Mouse (Mus musculus) hindbrain, embryonic 13.5 days (tissue): ENCODE results near the gene Usf3. TPM values are rescaled to one million over a fixed set of nuclear protein-coding genes. Genes with fewer than 3 reads are reported as not detected.

ENCODE experiments used
- ATAC-seq: fragments of 200-750 bp; cut with Nextera tagmentation; 2 replicates; pipeline ENCODE4 v1.8.0; 2017; ENCODE audit warnings: moderate TSS enrichment; ENCODE audit not compliant: low FRiP score
- H3K27ac ChIP-seq: fragments of 300-500 bp; sonication (generic); 2 replicates; pipeline ENCODE4 v1.5.1; 2015; ENCODE audit warnings: inconsistent platforms, mild to moderate bottlenecking, moderate library complexity
- H3K27me3 ChIP-seq: fragments of 300-500 bp; sonication (generic); 2 replicates; pipeline ENCODE4 v1.6.1; 2015; ENCODE audit warnings: mild to moderate bottlenecking, inconsistent platforms
- H3K36me3 ChIP-seq: fragments of 300-500 bp; sonication (generic); 2 replicates; pipeline ENCODE4 v1.6.1; 2015; ENCODE audit warnings: mild to moderate bottlenecking, inconsistent platforms
- H3K4me1 ChIP-seq: fragments of 300-500 bp; sonication (generic); replicated peaks from 2 replicates; pipeline ENCODE4 v1.6.1; 2015; ENCODE audit warnings: inconsistent platforms
- H3K4me2 ChIP-seq: fragments of 300-500 bp; sonication (generic); 2 replicates; pipeline ENCODE4 v1.6.1; 2015; ENCODE audit warnings: inconsistent platforms, mild to moderate bottlenecking, moderate library complexity
- H3K4me3 ChIP-seq: fragments of 300-500 bp; sonication (generic); 2 replicates; pipeline ENCODE4 v1.5.1; 2015; ENCODE audit warnings: mild to moderate bottlenecking, inconsistent platforms
- H3K9ac ChIP-seq: fragments of 300-500 bp; sonication (generic); 2 replicates; pipeline ENCODE4 v1.6.1; 2015; ENCODE audit warnings: mild to moderate bottlenecking, inconsistent platforms
- H3K9me3 ChIP-seq: fragments of 300-500 bp; sonication (generic); 2 replicates; pipeline ENCODE4 v1.6.1; 2016; ENCODE audit warnings: inconsistent platforms
- WGBS: fragments of 180-500 bp; shearing (Covaris S2); methylation state at CpG from one replicate; pipeline ENCODE4 v1.1.7; 2015; 5-methylcytosine and 5-hydroxymethylcytosine counted together
- polyA plus RNA-seq: library from polyadenylated mRNA; unstranded; fragments of >200 nt; fragmentation: Nextera tagmentation; extraction: Ambion mirVana; gene quantifications from 2 replicates; pipeline ENCODE4 v1.2.1, GENCODE M21; 2015

Usf3 gene
- 2.6 and 2.9 TPM in 2 replicates for polyA plus RNA-seq

GRCm38 (mm10) chr16:44173155-44173941, at the start of gene Usf3:
Usf3 (plus strand) TSS chr16:44173246.
- peak within 1 kb of the TSS; percentile 75 for H3K4me2 ChIP-seq
- peak within 1 kb of the TSS; percentile 88 for H3K9ac ChIP-seq
- H3K36me3 ChIP-seq: no peaks in the 10 kb centered on the region
- WGBS: under 1% methylated on average over 55 of the region's 77 CpGs
- H3K9me3 ChIP-seq: no peaks in the 10 kb centered on the region
- ATAC-seq: peak; percentile 74
- H3K27me3 ChIP-seq: no peaks in the 10 kb centered on the region
- peak within 1 kb of the TSS; percentile 93 for H3K4me3 ChIP-seq
- peaks cover 26% of the 10 kb centered on the region for H3K4me1 ChIP-seq
- H3K27ac ChIP-seq: peak within 1 kb of the TSS; percentile 90

GRCm38 (mm10) chr16:44123786-44124185, 49.3 kb upstream of the Usf3 start:
- Histone ChIP-seq H3K4me1 (no peaks in the 10 kb centered on the region), H3K36me3 (no peaks in the 10 kb centered on the region), H3K27me3 (no peaks in the 10 kb centered on the region), H3K9me3 (no peaks in the 10 kb centered on the region), H3K4me3 (no peak overlapping the region), H3K4me2 (no peak overlapping the region), H3K9ac (no peak overlapping the region), H3K27ac (no peak overlapping the region)
- 81% methylated on average over 2 of the region's 2 CpGs for WGBS
- no peak for ATAC-seq

- no peak for ATAC-seq
- 75% methylated on average over 1 of the region's 1 CpGs for WGBS
- no peaks in the 10 kb centered on the region for H3K36me3 ChIP-seq
- H3K9me3 ChIP-seq: no peaks in the 10 kb centered on the region
- no peak overlapping the region for H3K4me3 ChIP-seq
- no peak overlapping the region for H3K27ac ChIP-seq
- no peak overlapping the region for H3K9ac ChIP-seq
- no peaks in the 10 kb centered on the region for H3K4me1 ChIP-seq
- H3K27me3 ChIP-seq: no peaks in the 10 kb centered on the region
- no peak overlapping the region for H3K4me2 ChIP-seq
Measured at GRCm38 (mm10) chr16:44124713-44125112, 48.3 kb upstream of the Usf3 start.

- H3K36me3 ChIP-seq: no peaks in the 10 kb centered on the region
- no peak overlapping the region for H3K4me3 ChIP-seq
- WGBS: 91% methylated on average over 2 of the region's 2 CpGs
- no peaks in the 10 kb centered on the region for H3K27me3 ChIP-seq
- no peak overlapping the region for H3K27ac ChIP-seq
- ATAC-seq: no peak
- no peaks in the 10 kb centered on the region for H3K4me1 ChIP-seq
- no peaks in the 10 kb centered on the region for H3K9me3 ChIP-seq
- H3K4me2 ChIP-seq: no peak overlapping the region
- no peak overlapping the region for H3K9ac ChIP-seq
Measured at GRCm38 (mm10) chr16:44125436-44125835, 47.6 kb upstream of the Usf3 start.

DNA sequence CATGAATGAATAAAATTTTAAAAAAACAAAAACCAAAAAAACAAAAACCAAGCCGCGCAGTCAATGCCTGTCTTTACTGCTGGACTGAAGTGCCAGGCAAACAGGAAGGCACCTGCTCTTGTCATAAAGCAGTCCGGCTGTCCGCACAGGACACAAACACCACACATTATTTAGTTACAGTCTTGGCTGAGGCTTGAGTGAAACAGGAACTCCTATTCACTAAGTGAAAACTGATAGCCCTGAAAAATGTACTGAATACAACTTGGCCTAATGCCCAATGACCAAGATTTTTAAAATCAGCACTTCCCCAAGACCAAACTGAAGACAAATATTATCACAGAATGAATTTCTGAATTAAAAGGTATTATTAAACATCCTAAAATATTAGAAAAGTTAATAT, 46.6 kb upstream of the Usf3 start:
- Histone ChIP-seq H3K9me3 (no peaks in the 10 kb centered on the region), H3K4me2 (no peak overlapping the region), H3K27me3 (no peaks in the 10 kb centered on the region), H3K9ac (no peak overlapping the region), H3K4me3 (no peak overlapping the region), H3K4me1 (no peaks in the 10 kb centered on the region), H3K36me3 (no peaks in the 10 kb centered on the region), H3K27ac (no peak overlapping the region)
- WGBS: 79% methylated on average over 4 of the region's 4 CpGs
- ATAC-seq: no peak

DNA sequence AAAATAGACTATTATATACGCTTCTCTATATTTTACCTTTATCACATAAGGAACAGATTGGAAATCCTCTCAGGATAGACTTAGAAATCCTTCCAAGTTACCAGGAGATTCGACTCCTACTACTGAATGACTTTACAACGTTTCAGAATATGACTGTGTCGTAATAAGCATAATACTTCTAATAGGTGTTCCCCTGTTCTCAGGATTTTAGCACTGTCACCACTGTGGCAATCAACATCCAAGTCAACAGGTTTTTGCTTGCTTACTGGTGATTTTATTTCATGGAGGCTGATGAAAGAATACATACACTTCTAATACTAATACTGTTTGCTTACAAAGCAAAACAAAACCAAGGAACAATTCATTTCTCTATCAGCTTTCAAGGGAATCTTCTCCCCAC, 40.7 kb upstream of the Usf3 start:
- no peak overlapping the region for H3K4me3 ChIP-seq
- H3K4me1 ChIP-seq: peaks cover 4% of the 10 kb centered on the region; the same call in 1 of the 2 replicates
- ATAC-seq: no peak
- no peak overlapping the region for H3K4me2 ChIP-seq
- H3K36me3 ChIP-seq: no peaks in the 10 kb centered on the region
- no peaks in the 10 kb centered on the region for H3K9me3 ChIP-seq
- H3K27ac ChIP-seq: no peak overlapping the region
- H3K9ac ChIP-seq: no peak overlapping the region
- WGBS: 90% methylated on average over 4 of the region's 4 CpGs
- H3K27me3 ChIP-seq: no peaks in the 10 kb centered on the region

GRCm38 (mm10) chr16:44133187-44133586, 39.9 kb upstream of the Usf3 start:
- Histone ChIP-seq H3K4me2 (no peak overlapping the region), H3K27me3 (no peaks in the 10 kb centered on the region), H3K27ac (no peak overlapping the region), H3K9ac (no peak overlapping the region), H3K4me3 (no peak overlapping the region), H3K9me3 (no peaks in the 10 kb centered on the region), H3K4me1 (peaks cover 13% of the 10 kb centered on the region), H3K36me3 (no peaks in the 10 kb centered on the region)
- WGBS: 93% methylated on average over 3 of the region's 3 CpGs
- ATAC-seq: no peak

GRCm38 (mm10) chr16:44136511-44137021, 36.5 kb upstream of the Usf3 start:
- Histone ChIP-seq H3K4me2 (no peak overlapping the region), H3K4me1 (peaks cover 21% of the 10 kb centered on the region), H3K9me3 (no peaks in the 10 kb centered on the region), H3K27ac (no peak overlapping the region), H3K36me3 (no peaks in the 10 kb centered on the region), H3K27me3 (no peaks in the 10 kb centered on the region), H3K9ac (no peak overlapping the region), H3K4me3 (no peak overlapping the region)
- 91% methylated on average over 6 of the region's 6 CpGs for WGBS
- no peak for ATAC-seq

- H3K27me3 ChIP-seq: no peaks in the 10 kb centered on the region
- peak; percentile 6; the same call in 1 of the 2 replicates for ATAC-seq
- no peaks in the 10 kb centered on the region for H3K36me3 ChIP-seq
- H3K9me3 ChIP-seq: no peaks in the 10 kb centered on the region
- H3K4me3 ChIP-seq: peak overlapping the region; percentile 96
- H3K9ac ChIP-seq: peak overlapping the region; percentile 97
- peak overlapping the region; percentile 96 for H3K27ac ChIP-seq
- peak overlapping the region; percentile 94 for H3K4me2 ChIP-seq
- peaks cover 22% of the 10 kb centered on the region for H3K4me1 ChIP-seq
- 2% methylated on average over 24 of the region's 24 CpGs for WGBS
Measured at GRCm38 (mm10) chr16:44138377-44138978, 34.6 kb upstream of the Usf3 start.

GRCm38 (mm10) chr16:44138979-44139535, 34.0 kb upstream of the Usf3 start:
- Histone ChIP-seq H3K4me1 (peaks cover 22% of the 10 kb centered on the region), H3K27me3 (no peaks in the 10 kb centered on the region), H3K4me2 (peak overlapping the region; percentile 94), H3K4me3 (peak overlapping the region; percentile 96), H3K27ac (peak overlapping the region; percentile 96), H3K9me3 (no peaks in the 10 kb centered on the region), H3K36me3 (no peaks in the 10 kb centered on the region), H3K9ac (peak overlapping the region; percentile 97)
- peak; percentile 91 for ATAC-seq
- under 1% methylated on average over 25 of the region's 25 CpGs for WGBS

- no peaks in the 10 kb centered on the region for H3K36me3 ChIP-seq
- under 1% methylated on average over 67 of the region's 71 CpGs for WGBS
Measured at GRCm38 (mm10) chr16:44139536-44140185, 33.4 kb upstream of the Usf3 start, which contains the start of the genes Atp6v1a and Naa50. Atp6v1a (minus strand) TSS chr16:44139705. Naa50 (plus strand) TSS chr16:44139830.

More at GRCm38 (mm10) chr16:44139536-44140185, 33.4 kb upstream of the Usf3 start, which contains the start of the genes Atp6v1a and Naa50:
- H3K4me3 ChIP-seq: peak within 1 kb of the TSS; percentile 96
- H3K9ac ChIP-seq: peak within 1 kb of the TSS; percentile 97
- peak within 1 kb of the TSS; percentile 96 for H3K27ac ChIP-seq
- ATAC-seq: peak; percentile 89
- peaks cover 22% of the 10 kb centered on the region for H3K4me1 ChIP-seq
- no peaks in the 10 kb centered on the region for H3K27me3 ChIP-seq
- H3K9me3 ChIP-seq: no peaks in the 10 kb centered on the region
- H3K4me2 ChIP-seq: peak within 1 kb of the TSS; percentile 94
